Mouse (Mus musculus): ENCODE measurements around the gene Tmem243. TPM values are rescaled to one million over a fixed set of nuclear protein-coding genes. Genes with fewer than 3 reads are reported as not detected.

Gene Tmem243
- polyA plus RNA-seq, 1 experiment from 2014 or later = 13.1 TPM

DNA sequence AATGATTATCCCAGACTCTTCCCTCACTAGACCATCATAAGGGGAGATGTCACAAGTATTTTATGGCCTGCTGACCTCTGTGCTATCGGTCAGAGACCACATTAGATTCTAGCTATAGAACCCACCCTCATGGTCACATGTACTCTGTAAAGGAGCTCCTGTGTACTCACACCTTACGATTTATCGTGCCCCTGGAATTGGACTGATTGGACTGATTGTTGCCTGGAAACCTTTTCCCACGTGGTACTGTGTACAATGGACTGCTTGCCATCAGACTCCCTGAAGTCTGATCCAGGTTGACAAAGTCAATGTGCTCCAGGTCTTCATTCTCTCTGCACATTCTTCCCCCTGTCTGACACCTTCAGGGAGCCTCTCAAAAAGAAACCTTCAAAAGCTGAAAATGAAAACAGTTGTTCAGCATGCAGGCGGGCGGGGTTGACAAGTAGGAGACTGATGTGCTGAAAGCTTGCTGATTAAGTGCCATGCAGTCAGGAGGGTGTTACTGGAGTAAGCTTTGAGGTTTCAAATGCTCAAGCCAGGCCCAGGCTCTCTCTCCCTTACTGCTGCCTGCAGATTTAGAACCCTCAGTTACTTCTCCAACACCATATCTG is 30.8 kb upstream of the Tmem243 start:
- H3K4me3 ChIP-seq (ENCODE audit: control insufficient read depth in 1 of 2, insufficient read depth in 1 of 2, low read depth in 1 of 2, low read length in 2 of 2) = no peak overlapping the region
- H3K4me1 ChIP-seq (ENCODE audit: control insufficient read depth in 2 of 2, insufficient read depth in 2 of 2, low read length in 2 of 2) = no peaks in the 10 kb centered on the region
- H3K9ac ChIP-seq (ENCODE audit: low read length) = no peak overlapping the region
- ATAC-seq (ENCODE audit: insufficient number of reproducible peaks, insufficient read depth, low FRiP score, low read depth) = no peak
- no peaks in the 10 kb centered on the region for H3K9me3 ChIP-seq (ENCODE audit: control insufficient read depth, low read length)
- H3K4me2 ChIP-seq (ENCODE audit: low read length) = no peak overlapping the region
- no peaks in the 10 kb centered on the region for H3K36me3 ChIP-seq (ENCODE audit: control insufficient read depth, insufficient read depth, low read length)
- no peak overlapping the region for H3K27ac ChIP-seq (replicated peaks in 1 of 2; ENCODE audit: control insufficient read depth in 1 of 2, insufficient read depth in 1 of 2, low read depth in 2 of 2, low read length in 2 of 2)
- 51% methylated on average over 6 of the region's 6 CpGs for WGBS
- no peaks in the 10 kb centered on the region for H3K27me3 ChIP-seq (ENCODE audit: control insufficient read depth, insufficient read depth, low read length)

GRCm38 (mm10) chr5:9071360-9071759 is 29.1 kb upstream of the Tmem243 start:
- Histone ChIP-seq H3K4me3 (ENCODE audit: control insufficient read depth in 1 of 2, insufficient read depth in 1 of 2, low read depth in 1 of 2, low read length in 2 of 2) (no peak overlapping the region), H3K4me2 (ENCODE audit: low read length) (no peak overlapping the region), H3K27ac (replicated peaks in 1 of 2; ENCODE audit: control insufficient read depth in 1 of 2, insufficient read depth in 1 of 2, low read depth in 2 of 2, low read length in 2 of 2) (no peak overlapping the region), H3K36me3 (ENCODE audit: control insufficient read depth, insufficient read depth, low read length) (no peaks in the 10 kb centered on the region), H3K4me1 (ENCODE audit: control insufficient read depth in 2 of 2, insufficient read depth in 2 of 2, low read length in 2 of 2) (no peaks in the 10 kb centered on the region), H3K9ac (ENCODE audit: low read length) (no peak overlapping the region), H3K27me3 (ENCODE audit: control insufficient read depth, insufficient read depth, low read length) (no peaks in the 10 kb centered on the region), H3K9me3 (ENCODE audit: control insufficient read depth, low read length) (no peaks in the 10 kb centered on the region)
- 84% methylated on average over 3 of the region's 3 CpGs for WGBS
- no peak for ATAC-seq (ENCODE audit: insufficient number of reproducible peaks, insufficient read depth, low FRiP score, low read depth)

GRCm38 (mm10) chr5:9073177-9073854 is 27.2 kb upstream of the Tmem243 start:
- Histone ChIP-seq H3K27ac (replicated peaks in 1 of 2; ENCODE audit: control insufficient read depth in 1 of 2, insufficient read depth in 1 of 2, low read depth in 2 of 2, low read length in 2 of 2) (no peak overlapping the region), H3K9ac (ENCODE audit: low read length) (no peak overlapping the region), H3K27me3 (ENCODE audit: control insufficient read depth, insufficient read depth, low read length) (no peaks in the 10 kb centered on the region), H3K9me3 (ENCODE audit: control insufficient read depth, low read length) (no peaks in the 10 kb centered on the region), H3K36me3 (ENCODE audit: control insufficient read depth, insufficient read depth, low read length) (no peaks in the 10 kb centered on the region), H3K4me3 (ENCODE audit: control insufficient read depth in 1 of 2, insufficient read depth in 1 of 2, low read depth in 1 of 2, low read length in 2 of 2) (no peak overlapping the region), H3K4me2 (ENCODE audit: low read length) (no peak overlapping the region), H3K4me1 (ENCODE audit: control insufficient read depth in 2 of 2, insufficient read depth in 2 of 2, low read length in 2 of 2) (no peaks in the 10 kb centered on the region)
- no peak for ATAC-seq (ENCODE audit: insufficient number of reproducible peaks, insufficient read depth, low FRiP score, low read depth)
- WGBS = 47% methylated on average over 5 of the region's 5 CpGs

GRCm38 (mm10) chr5:9079773-9080501 is 20.5 kb upstream of the Tmem243 start:
- Histone ChIP-seq H3K36me3 (ENCODE audit: control insufficient read depth, insufficient read depth, low read length) (no peaks in the 10 kb centered on the region), H3K27me3 (ENCODE audit: control insufficient read depth, insufficient read depth, low read length) (no peaks in the 10 kb centered on the region), H3K4me1 (ENCODE audit: control insufficient read depth in 2 of 2, insufficient read depth in 2 of 2, low read length in 2 of 2) (no peaks in the 10 kb centered on the region), H3K27ac (replicated peaks in 1 of 2; ENCODE audit: control insufficient read depth in 1 of 2, insufficient read depth in 1 of 2, low read depth in 2 of 2, low read length in 2 of 2) (no peak overlapping the region), H3K4me2 (ENCODE audit: low read length) (no peak overlapping the region), H3K9ac (ENCODE audit: low read length) (no peak overlapping the region), H3K4me3 (ENCODE audit: control insufficient read depth in 1 of 2, insufficient read depth in 1 of 2, low read depth in 1 of 2, low read length in 2 of 2) (no peak overlapping the region), H3K9me3 (ENCODE audit: control insufficient read depth, low read length) (peaks cover 2% of the 10 kb centered on the region; the same call in 1 of the 2 replicates)
- no peak for ATAC-seq (ENCODE audit: insufficient number of reproducible peaks, insufficient read depth, low FRiP score, low read depth)

GRCm38 (mm10) chr5:9086924-9087719 is 13.3 kb upstream of the Tmem243 start:
- Histone ChIP-seq H3K27ac (replicated peaks in 1 of 2; ENCODE audit: control insufficient read depth in 1 of 2, insufficient read depth in 1 of 2, low read depth in 2 of 2, low read length in 2 of 2) (no peak overlapping the region), H3K9ac (ENCODE audit: low read length) (no peak overlapping the region), H3K36me3 (ENCODE audit: control insufficient read depth, insufficient read depth, low read length) (no peaks in the 10 kb centered on the region), H3K9me3 (ENCODE audit: control insufficient read depth, low read length) (no peaks in the 10 kb centered on the region), H3K4me1 (ENCODE audit: control insufficient read depth in 2 of 2, insufficient read depth in 2 of 2, low read length in 2 of 2) (no peaks in the 10 kb centered on the region), H3K4me3 (ENCODE audit: control insufficient read depth in 1 of 2, insufficient read depth in 1 of 2, low read depth in 1 of 2, low read length in 2 of 2) (no peak overlapping the region), H3K4me2 (ENCODE audit: low read length) (no peak overlapping the region), H3K27me3 (ENCODE audit: control insufficient read depth, insufficient read depth, low read length) (no peaks in the 10 kb centered on the region)
- no peak for ATAC-seq (ENCODE audit: insufficient number of reproducible peaks, insufficient read depth, low FRiP score, low read depth)
- 52% methylated on average over 3 of the region's 3 CpGs for WGBS

DNA sequence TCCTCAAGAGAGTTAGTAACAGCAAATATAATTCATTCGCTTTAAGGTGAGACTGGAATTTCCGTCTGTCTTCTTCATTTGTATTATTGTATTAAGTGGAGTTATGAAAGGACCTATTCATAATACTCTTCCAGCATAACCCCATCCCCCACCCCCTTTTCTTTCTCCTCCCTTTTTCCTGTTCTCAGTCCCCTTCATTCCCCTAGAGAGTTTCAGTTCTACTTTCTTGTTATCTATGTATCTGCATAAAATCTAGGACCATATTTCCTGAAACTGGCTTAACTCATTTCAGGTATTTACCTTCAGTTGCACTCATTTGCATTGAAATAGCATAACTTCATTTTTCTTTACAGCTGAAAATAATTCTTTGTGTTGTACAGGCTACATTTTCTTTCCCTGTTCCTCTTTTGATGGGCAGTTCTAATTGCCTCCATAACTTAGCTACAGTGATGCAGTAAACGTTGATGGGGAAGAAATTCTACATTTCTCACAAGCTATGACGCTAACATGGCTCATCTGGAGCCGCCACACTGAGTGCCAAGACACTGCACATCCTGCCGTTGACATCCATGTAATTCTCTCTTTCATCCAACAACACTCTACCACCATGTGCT is 9.9 kb upstream of the Tmem243 start:
- Histone ChIP-seq H3K4me3 (ENCODE audit: control insufficient read depth in 1 of 2, insufficient read depth in 1 of 2, low read depth in 1 of 2, low read length in 2 of 2) (no peak overlapping the region), H3K4me1 (ENCODE audit: control insufficient read depth in 2 of 2, insufficient read depth in 2 of 2, low read length in 2 of 2) (no peaks in the 10 kb centered on the region), H3K36me3 (ENCODE audit: control insufficient read depth, insufficient read depth, low read length) (no peaks in the 10 kb centered on the region), H3K27me3 (ENCODE audit: control insufficient read depth, insufficient read depth, low read length) (no peaks in the 10 kb centered on the region), H3K27ac (replicated peaks in 1 of 2; ENCODE audit: control insufficient read depth in 1 of 2, insufficient read depth in 1 of 2, low read depth in 2 of 2, low read length in 2 of 2) (no peak overlapping the region), H3K9ac (ENCODE audit: low read length) (no peak overlapping the region), H3K4me2 (ENCODE audit: low read length) (no peak overlapping the region), H3K9me3 (ENCODE audit: control insufficient read depth, low read length) (no peaks in the 10 kb centered on the region)
- ATAC-seq (ENCODE audit: insufficient number of reproducible peaks, insufficient read depth, low FRiP score, low read depth) = no peak
- 73% methylated on average over 6 of the region's 6 CpGs for WGBS

GRCm38 (mm10) chr5:9092716-9093115 is 7.8 kb upstream of the Tmem243 start:
- 92% methylated on average over 1 of the region's 1 CpGs for WGBS
- no peaks in the 10 kb centered on the region for H3K4me1 ChIP-seq (ENCODE audit: control insufficient read depth in 2 of 2, insufficient read depth in 2 of 2, low read length in 2 of 2)
- no peak overlapping the region for H3K9ac ChIP-seq (ENCODE audit: low read length)
- H3K27ac ChIP-seq (replicated peaks in 1 of 2; ENCODE audit: control insufficient read depth in 1 of 2, insufficient read depth in 1 of 2, low read depth in 2 of 2, low read length in 2 of 2) = no peak overlapping the region
- no peak overlapping the region for H3K4me3 ChIP-seq (ENCODE audit: control insufficient read depth in 1 of 2, insufficient read depth in 1 of 2, low read depth in 1 of 2, low read length in 2 of 2)
- ATAC-seq (ENCODE audit: insufficient number of reproducible peaks, insufficient read depth, low FRiP score, low read depth) = no peak
- no peaks in the 10 kb centered on the region for H3K36me3 ChIP-seq (ENCODE audit: control insufficient read depth, insufficient read depth, low read length)
- H3K9me3 ChIP-seq (ENCODE audit: control insufficient read depth, low read length) = peaks cover 7% of the 10 kb centered on the region; the same call in 1 of the 2 replicates
- H3K4me2 ChIP-seq (ENCODE audit: low read length) = no peak overlapping the region
- no peaks in the 10 kb centered on the region for H3K27me3 ChIP-seq (ENCODE audit: control insufficient read depth, insufficient read depth, low read length)

All from heart, embryonic 14.5 days (tissue).